Mouse (Mus musculus): ENCODE results near the gene Dcbld2.
A peak's percentile ranks its signal among the peaks of the same experiment; 100 is the strongest.

Dcbld2 gene

DNA sequence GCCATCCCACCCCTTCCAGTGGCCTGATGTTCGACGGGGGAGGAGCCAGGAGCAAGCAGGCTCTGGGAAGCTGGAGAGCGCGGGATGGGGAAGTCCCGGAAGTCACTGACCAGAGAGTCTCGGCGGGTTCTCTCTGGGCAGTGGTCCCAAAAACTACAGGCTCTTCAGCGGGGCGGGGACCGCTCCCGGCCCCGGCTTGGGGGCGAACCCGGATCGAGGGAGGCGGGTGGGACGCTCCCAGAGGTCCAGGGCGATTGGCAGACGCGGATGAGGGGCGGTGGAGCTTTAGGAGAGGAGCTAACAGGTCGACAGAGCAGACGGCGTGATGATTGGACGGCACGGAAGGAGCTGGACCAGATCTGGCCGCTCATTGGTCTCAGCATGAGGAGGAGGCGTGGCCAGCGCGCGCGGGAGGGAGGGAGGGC, at the start of gene Dcbld2:
Gene Dcbld2 (plus strand): TSS at position 382 of the 425 bp plus-strand sequence.
- peak; percentile 98 to 99 for DNase-seq (ENCODE audit: inconsistent age in 2 of 2, low spot score in 1 of 2)

DNA sequence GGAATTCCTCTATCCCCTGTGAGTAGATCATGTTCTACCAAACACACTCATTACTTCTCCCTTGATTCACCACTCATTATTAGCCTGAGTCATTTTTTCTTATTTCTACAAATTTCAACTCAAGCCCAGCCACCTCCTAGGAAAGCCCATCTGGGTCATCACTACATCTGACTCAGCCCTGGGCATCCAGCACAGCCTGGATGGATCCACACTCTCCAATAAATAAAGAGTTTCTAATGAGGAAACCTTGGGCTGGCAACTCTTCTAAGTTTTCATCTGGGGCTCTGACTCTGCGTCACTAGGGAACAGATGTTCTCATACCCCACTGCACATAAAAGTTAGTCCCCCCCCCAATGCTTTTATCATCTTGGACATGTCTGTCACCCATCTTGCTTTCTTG, 31.1 kb upstream of the Dcbld2 start:
- no peak for DNase-seq (ENCODE audit: inconsistent age in 2 of 2, low spot score in 1 of 2)

DNA sequence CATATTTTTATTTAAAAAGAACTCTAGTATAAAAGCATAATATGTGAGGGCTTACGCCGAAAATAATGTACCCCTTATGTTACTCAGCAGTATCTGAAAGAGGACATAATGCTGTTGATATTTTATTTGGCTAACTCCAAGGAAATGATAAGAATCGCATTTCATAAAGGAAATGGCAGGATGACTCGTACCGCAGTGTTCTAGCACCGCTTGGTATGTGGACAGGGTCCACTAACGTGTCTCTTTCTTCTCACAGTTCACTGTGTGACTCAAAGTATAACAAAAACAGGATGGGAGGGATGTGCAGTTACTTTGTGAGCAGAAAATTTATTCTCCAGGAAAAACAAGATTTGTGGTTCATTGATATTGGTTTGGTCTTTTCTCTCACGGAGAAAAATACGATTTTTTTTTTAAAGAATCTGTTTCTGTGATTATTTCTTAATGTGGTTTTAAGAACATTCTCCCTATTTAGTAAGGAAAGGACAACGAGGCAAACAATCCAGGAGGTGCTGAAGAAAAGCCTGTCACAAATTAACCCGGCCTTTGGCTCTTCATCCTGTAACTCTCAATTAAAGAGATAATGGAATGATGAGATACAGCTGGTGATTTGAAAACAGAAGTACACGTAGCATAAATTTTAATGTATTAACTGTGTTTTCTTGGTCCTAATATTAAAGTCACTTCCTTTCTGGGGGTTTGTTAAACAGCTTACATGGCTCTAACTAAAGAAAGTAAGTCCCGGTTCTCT, 30.3 kb upstream of the Dcbld2 start:
- DNase-seq (ENCODE audit: inconsistent age in 2 of 2, low spot score in 1 of 2): no peak

- no peak for DNase-seq (ENCODE audit: inconsistent age in 2 of 2, low spot score in 1 of 2)
These were observed 21.9 kb upstream of the Dcbld2 start for GRCm38 (mm10) chr16:58386241-58386757.

DNA sequence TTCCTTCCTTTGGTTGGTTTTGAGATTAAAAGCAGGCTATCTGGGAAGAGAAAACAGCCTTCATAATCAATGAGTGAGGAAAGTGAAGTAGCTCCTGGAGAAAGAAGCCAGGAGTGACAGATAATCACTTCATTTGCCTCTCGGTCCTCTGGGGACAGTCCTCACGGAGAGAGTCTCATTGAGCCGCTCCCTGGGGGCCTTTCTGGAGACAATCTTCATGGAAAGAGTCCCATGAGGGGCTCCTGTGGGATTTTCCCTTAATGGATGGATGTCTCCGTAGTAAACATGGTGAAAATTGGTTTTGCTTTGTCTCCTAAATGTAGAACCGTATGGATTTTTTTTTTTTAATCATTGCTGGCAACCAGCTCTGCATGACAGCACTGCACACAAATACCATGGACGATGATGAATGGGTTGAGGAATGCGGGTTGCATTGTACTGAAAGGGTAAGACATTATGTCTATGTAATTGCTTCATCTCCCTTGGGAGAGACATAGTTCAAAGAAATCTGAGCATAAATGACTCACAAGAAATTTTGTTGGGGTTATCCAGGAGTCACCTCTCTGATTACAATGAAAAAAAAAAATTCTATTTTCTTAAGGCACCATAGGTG, 19.0 kb upstream of the Dcbld2 start:
- DNase-seq (ENCODE audit: inconsistent age in 2 of 2, low spot score in 1 of 2): no peak

DNA sequence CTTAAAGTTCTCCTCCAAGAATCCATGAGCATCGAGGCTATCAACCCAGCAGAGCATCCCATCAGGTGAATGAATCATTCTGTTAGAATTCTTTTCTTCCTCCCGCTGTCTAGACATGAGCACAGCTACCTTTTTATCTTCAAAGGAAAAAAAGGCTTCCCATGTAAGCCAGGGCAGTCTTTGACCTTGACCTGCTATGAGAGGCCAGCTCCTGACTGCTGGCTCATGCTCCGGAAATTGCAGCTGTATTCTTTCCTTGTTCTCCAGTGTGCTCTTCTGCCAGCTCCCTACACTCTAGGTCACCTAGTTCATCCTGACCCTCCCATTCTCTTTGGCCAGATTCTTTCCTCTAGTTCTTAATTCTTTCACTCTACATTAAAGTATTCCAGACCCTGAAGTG, 15.2 kb upstream of the Dcbld2 start:
- no peak for DNase-seq (ENCODE audit: inconsistent age in 2 of 2, low spot score in 1 of 2)

DNA sequence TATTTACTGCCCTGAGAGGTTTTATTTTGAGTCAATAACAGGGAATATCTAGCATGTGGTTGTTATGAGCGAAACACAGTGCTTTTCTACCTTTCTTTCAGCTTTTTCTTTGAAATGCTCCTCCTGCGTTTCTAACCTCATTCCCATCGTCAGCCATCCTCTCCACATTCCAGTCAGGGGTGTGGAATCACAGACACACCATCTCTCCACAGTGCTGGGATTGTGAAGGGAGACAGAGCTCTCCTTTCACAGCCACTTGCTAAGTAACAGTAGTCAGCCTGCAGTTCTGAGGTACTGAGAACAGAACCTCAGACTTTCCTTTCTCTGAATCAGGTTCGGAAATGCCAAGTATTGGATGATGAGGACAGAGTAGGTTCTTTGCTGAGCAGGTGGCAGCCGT, 14.1 kb upstream of the Dcbld2 start:
- DNase-seq (ENCODE audit: inconsistent age in 2 of 2, low spot score in 1 of 2): no peak

DNA sequence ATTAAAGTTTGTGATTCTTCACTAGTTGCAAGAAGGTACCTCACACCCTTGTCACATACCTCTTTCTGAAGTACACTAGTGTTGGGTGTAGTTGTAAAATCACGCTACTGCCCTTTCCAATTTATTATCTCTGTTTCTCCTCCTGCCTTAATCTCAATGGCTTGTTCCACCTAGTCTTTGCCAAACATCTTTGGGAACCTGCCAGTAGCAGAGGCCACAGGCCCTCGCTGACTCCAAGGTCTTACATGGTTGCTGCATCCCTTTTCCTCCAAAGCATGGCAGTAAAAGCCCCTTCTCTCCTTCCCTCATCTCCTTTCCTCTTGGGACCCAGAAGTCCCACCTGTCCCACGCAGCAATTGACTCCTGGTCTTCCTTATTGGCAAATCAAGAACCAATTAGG, 9.6 kb upstream of the Dcbld2 start:
- DNase-seq (ENCODE audit: inconsistent age in 2 of 2, low spot score in 1 of 2): peak in 1 of 2 experiments; percentile 33

DNA sequence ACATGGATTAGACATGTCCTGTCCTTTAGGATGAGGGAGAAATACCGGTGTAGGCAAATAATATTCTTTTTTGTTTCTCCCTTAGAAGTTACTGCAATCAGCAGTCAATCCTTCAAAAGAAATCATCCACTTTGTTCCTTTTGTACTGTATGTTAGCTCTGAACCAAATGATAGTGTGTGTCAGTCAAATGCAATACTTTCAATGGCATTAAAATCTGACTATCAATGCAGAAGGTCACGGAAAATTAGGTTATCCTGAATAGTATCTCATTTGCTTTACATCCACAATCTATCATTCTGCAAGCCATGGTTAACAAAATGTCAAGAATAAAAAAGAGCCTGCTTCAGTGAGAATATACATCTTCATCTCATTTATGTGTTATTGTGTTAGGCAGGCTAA, 7.2 kb upstream of the Dcbld2 start:
- no peak for DNase-seq (ENCODE audit: inconsistent age in 2 of 2, low spot score in 1 of 2)

- DNase-seq (ENCODE audit: inconsistent age in 2 of 2, low spot score in 1 of 2): no peak
These were observed 3.6 kb upstream of the Dcbld2 start for GRCm38 (mm10) chr16:58404665-58405064.

GRCm38 (mm10) chr16:58405271-58405670, 3.0 kb upstream of the Dcbld2 start:
- DNase-seq (ENCODE audit: inconsistent age in 2 of 2, low spot score in 1 of 2): no peak

- peak; percentile 51 to 82 for DNase-seq (ENCODE audit: inconsistent age in 2 of 2, low spot score in 1 of 2)
These were observed 441 bp downstream of the Dcbld2 start for GRCm38 (mm10) chr16:58408487-58409281.

GRCm38 (mm10) chr16:58409825-58410224, 1.6 kb downstream of the Dcbld2 start:
- DNase-seq (ENCODE audit: inconsistent age in 2 of 2, low spot score in 1 of 2): no peak

DNA sequence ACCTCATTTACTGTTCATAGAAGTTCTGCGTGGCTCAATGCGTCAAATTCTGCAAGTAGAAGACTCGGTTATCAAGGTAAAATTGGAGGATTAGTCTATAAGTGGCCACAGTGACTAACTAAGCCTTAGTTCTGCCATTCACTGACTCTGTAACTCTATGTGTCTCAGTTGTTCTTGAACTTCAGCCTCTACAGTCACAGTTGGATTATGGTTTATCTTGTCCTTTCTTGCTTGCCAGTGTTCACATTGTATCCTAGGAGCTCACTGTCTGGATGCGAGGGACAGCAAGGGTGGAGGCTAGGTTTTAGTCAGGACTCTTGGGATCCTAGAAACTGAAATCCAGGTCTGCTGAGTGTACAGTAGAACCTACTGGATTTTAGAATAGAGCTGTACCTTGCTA, 6.6 kb downstream of the Dcbld2 start:
- DNase-seq (ENCODE audit: inconsistent age in 2 of 2, low spot score in 1 of 2): no peak

GRCm38 (mm10) chr16:58415500-58415899, 7.3 kb downstream of the Dcbld2 start:
- DNase-seq (ENCODE audit: inconsistent age in 2 of 2, low spot score in 1 of 2): no peak

DNA sequence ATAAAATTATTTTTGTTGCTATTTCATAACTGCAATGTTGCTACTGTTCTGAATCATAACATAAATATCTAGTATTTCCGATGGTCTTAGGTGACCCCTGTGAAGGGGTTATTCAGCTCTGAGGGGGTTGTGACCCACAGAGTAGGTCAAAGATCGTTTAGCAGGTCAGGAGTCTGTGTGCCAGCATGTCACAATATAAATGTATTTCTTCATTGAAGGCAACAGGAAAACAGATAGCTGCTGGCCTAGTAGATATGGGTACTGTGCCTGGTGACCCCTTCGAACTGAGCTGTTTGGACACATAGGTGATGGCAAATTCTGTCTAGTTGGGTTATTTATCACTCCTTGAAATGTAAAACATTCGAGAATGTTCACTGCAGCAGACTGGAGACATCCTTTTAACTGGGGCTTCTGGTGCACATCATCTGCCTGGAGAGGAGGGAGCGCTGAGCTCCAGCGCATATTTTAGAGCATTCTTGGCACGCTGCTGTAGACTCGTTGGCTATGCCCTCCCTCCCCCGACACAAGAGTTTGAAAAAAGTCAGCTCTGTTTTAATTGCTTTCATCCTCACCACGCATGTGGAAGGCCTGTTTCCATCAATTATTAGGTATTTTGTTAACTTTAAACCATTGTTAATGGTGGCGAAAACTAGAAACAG, 13.6 kb downstream of the Dcbld2 start:
- DNase-seq (ENCODE audit: inconsistent age in 2 of 2, low spot score in 1 of 2): no peak

GRCm38 (mm10) chr16:58430246-58430645, 22.0 kb downstream of the Dcbld2 start:
- DNase-seq (ENCODE audit: inconsistent age in 2 of 2, low spot score in 1 of 2): no peak

DNA sequence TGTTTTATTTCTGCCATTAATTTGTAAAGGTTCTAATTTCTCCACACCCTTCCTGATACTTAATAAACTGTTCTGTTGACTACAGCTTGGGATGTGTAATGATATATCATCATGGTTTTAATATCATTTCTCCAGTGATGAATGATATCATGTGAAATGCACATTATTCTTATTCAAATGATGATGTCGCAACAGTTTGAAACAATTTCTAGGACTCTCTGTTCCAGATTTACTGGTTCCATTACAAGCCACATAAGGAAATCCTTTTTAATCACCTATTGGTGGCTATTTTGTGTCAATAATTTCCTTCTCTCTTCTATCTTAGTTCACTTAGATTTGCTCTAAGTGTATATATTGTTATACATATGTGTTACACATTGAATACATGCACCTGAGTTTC, 24.1 kb downstream of the Dcbld2 start:
- DNase-seq (ENCODE audit: inconsistent age in 2 of 2, low spot score in 1 of 2): no peak

DNA sequence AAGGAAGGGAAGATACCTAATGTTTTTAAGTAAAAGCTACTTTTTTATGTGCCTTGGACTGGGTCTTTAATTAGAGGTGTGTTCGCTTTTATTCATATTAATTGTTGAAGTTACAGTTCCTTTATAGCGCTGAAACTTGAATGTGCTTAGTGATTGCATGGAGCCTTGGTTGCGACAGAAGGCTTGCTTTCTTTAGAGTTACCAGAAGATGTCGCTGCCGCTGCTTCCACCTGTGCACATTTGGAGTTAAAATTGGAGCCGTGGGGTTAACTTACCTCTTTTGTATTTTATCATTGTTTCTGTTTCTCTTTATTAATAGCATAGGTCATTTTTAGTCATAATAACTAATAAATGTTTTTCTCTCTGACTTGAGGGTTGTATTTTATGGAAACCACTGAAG, 36.5 kb downstream of the Dcbld2 start:
- DNase-seq (ENCODE audit: inconsistent age in 2 of 2, low spot score in 1 of 2): no peak

DNA sequence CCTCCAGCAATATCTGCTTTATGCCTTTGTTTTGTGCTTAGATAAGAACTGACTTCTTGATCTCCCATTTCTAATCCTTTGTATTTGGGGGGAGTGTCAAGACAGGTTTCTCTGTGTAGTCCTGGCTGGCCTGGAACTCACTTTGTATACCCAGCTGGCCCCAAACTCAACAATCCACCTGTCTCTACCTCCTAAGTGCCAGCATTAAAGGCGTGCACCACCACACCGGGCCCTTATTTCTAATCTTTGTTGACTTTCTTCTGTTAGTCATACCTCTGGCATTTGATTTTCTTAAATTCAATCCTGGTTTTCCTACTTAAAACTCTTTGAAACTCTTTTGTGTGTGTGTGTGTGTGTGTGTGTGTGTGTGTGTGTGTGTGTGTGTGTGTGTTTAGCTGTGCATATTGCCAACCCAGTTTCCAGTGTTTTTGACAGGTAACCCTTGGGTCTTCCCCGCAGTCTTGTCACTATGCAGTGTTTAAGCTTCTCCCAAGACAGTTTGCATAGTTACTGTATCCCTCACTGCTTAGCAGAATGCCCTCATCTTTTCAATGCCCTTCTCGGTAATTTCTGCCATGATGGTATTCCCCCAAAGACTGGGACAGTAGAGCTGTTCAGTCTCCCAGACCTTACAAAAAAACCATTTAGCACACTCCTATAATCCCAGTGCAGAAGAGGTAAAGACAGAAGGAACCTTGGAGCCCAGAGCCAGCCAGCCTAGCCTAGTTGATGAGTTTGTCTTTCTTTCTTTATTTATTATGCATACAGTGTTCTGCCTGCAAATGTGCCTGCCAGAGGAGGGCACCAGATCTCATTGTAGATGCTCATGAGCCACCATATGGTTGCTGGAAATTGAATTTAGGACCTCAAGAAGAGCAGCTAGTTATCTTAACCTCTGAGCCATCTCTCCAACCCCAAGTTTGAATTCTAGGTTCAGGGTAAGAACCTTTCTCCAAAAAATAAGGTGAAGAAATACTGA, 38.3 kb downstream of the Dcbld2 start:
- no peak for DNase-seq (ENCODE audit: inconsistent age in 2 of 2, low spot score in 1 of 2)

Data from adrenal gland, adult (tissue).